Mouse (Mus musculus) limb, embryonic 14.5 days (tissue): ENCODE results near the gene Inhbe. TPM values are rescaled to one million over a fixed set of nuclear protein-coding genes. Genes with fewer than 3 reads are reported as not detected.
"Not testable (repeated sequence)": the region's sequence is repeated elsewhere in the genome, so short reads cannot be mapped to it uniquely, and the experiment has no call there.

Source experiments
- ATAC-seq: fragments of 200-750 bp; cut with Nextera tagmentation; 2 replicates; pipeline ENCODE4 v1.8.0; 2017; ENCODE audit warnings: low read depth, moderate number of reproducible peaks, moderate TSS enrichment; ENCODE audit not compliant: low FRiP score
- DNase-seq: peaks from one replicate; pipeline ENCODE4 v3.0.0-alpha.2; 2015; ENCODE audit warnings: low spot score
- H3K27ac ChIP-seq: fragments of 300-500 bp; sonication (generic); replicated peaks from 2 replicates; pipeline ENCODE4 v1.5.1; 2014; ENCODE audit warnings: low read depth, mild to moderate bottlenecking, low read length, moderate library complexity, mixed read lengths
- H3K27me3 ChIP-seq: fragments of 300-500 bp; sonication (generic); 2 replicates; pipeline ENCODE4 v1.6.1; 2014; ENCODE audit warnings: low read length, mixed read lengths; ENCODE audit not compliant: control insufficient read depth, insufficient read depth
- H3K36me3 ChIP-seq: fragments of 300-500 bp; sonication (generic); 2 replicates; pipeline ENCODE4 v1.6.1; 2014; ENCODE audit warnings: mild to moderate bottlenecking, low read length, moderate library complexity, mixed read lengths; ENCODE audit not compliant: control insufficient read depth, insufficient read depth
- H3K4me1 ChIP-seq: fragments of 300-500 bp; sonication (generic); 2 replicates; pipeline ENCODE4 v1.6.1; 2014; ENCODE audit warnings: antibody characterized with exemption, low read length, mixed read lengths; ENCODE audit not compliant: control insufficient read depth, insufficient read depth
- H3K4me2 ChIP-seq: fragments of 300-500 bp; sonication (generic); replicated peaks from 2 replicates; pipeline ENCODE4 v1.6.1; 2014; ENCODE audit warnings: low read depth, mild to moderate bottlenecking, low read length, moderate library complexity; ENCODE audit not compliant: severe bottlenecking
- H3K4me3 ChIP-seq: fragments of 300-500 bp; sonication (generic); replicated peaks from 2 replicates; pipeline ENCODE4 v1.5.1; 2014; ENCODE audit warnings: low read length
- H3K9ac ChIP-seq: fragments of 300-500 bp; sonication (generic); 2 replicates; pipeline ENCODE4 v1.6.1; 2014; ENCODE audit warnings: mild to moderate bottlenecking, low read depth, low read length, moderate library complexity; ENCODE audit not compliant: severe bottlenecking
- H3K9me3 ChIP-seq: fragments of 300-500 bp; sonication (generic); 2 replicates; pipeline ENCODE4 v1.6.1; 2016; ENCODE audit warnings: low read length; ENCODE audit not compliant: control insufficient read depth
- POLR2A ChIP-seq: fragments of 200-500 bp; IDR thresholded peaks from 2 replicates; pipeline ENCODE4 v1.8.0; 2012; ENCODE audit warnings: inconsistent platforms, mild to moderate bottlenecking, moderate library complexity, borderline replicate concordance; ENCODE audit not compliant: insufficient read depth, insufficient read length; ENCODE audit errors: extremely low read depth
- WGBS: fragments of 180-500 bp; shearing (Covaris S2); extraction: QIAGEN DNeasy Blood & Tissue Kit; methylation state at CpG from one replicate; pipeline ENCODE4 v1.1.7; 2014; 5-methylcytosine and 5-hydroxymethylcytosine counted together
- polyA plus RNA-seq, 2 experiments: library from polyadenylated mRNA; depleted of rRNA in 1 of 2; stranded (reverse) in 1 of 2; unstranded in 1 of 2; fragments of >200 nt; fragmentation: Nextera tagmentation in 1 of 2; extraction: Ambion mirVana in 1 of 2; gene quantifications; 2 replicates each; pipeline versions ENCODE4 v1.2.1 to v1.2.3; 2012 to 2014

The Inhbe gene
- polyA plus RNA-seq, 2 experiments: not detected

DNA sequence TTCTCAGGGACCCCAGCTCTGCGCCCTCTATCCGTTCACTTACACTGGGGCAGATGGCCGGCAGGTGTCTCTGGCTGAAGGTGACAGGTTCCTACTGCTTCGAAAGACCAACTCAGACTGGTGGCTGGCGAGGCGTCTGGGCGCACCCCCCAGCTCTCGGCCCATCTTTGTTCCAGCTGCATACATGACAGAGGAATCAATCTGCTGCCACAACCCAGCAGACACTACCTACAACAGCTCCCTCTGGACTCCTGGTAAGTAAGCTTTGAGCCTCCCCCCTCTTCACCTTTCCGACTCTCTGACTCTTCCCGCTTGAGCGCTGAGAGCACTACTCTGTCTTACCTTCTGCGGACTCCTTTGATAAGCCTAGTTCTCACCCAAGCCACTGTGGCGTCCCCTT is 32.0 kb downstream of the Inhbe start:
- DNase-seq (no peak), ATAC-seq (no peak)
- Histone ChIP-seq H3K4me2 (no peak overlapping the region), H3K4me3 (no peak overlapping the region), H3K4me1 (peaks cover 8% of the 10 kb centered on the region; the same call in 1 of the 2 replicates), H3K27me3 (peaks cover 15% of the 10 kb centered on the region), H3K9ac (no peak overlapping the region), H3K36me3 (no peaks in the 10 kb centered on the region), H3K9me3 (no peaks in the 10 kb centered on the region), H3K27ac (no peak overlapping the region)
- 51% methylated on average over 13 of the region's 13 CpGs for WGBS
- TF ChIP-seq POLR2A: no peak

DNA sequence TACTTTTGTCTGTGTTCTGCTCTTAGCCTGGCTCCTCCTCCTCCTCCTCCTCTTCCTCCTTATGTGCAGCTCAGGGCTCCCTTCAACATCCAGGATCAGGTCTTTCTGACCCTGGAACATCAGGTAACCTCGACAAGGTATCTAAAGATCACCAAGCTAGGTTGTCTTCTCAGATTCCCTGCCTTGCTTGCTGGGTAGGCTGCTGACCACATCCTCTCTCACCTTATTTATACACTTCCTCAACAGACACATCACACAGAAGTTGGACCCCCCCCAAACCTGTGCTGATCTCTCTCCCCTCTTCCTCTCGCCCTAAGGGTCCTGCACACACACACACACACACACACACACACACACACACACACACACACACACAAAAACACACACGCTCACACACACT is 32.6 kb downstream of the Inhbe start, which contains the start of gene Arhgap9:
Arhgap9 (plus strand) TSS at position 344 of the 400 bp plus-strand sequence.
- WGBS: 73% methylated on average over 3 of the region's 3 CpGs

DNA sequence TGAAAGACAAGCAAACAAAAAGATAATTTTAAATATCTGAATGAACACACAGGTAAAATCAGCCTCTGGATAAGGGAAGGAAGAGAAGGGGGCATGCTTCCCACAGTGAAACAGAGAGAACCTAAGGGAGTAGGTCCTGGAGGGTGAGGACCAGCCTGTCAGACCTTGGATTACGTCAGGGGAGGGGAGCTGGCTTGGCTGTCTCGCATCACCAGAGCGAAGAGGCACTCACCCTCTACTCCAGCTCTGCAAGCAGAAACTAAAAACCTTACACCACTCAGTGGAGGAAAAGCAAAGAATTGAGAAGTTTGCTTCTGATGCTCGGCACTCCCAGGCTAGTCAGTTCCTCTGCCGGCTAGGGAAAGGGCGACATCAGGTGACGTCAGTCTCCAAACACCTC is 34.2 kb downstream of the Inhbe start:
- Histone ChIP-seq H3K4me1 (no peaks in the 10 kb centered on the region), H3K9ac (no peak overlapping the region), H3K4me2 (no peak overlapping the region), H3K9me3 (no peaks in the 10 kb centered on the region), H3K27me3 (no peaks in the 10 kb centered on the region), H3K36me3 (no peaks in the 10 kb centered on the region), H3K4me3 (no peak overlapping the region), H3K27ac (no peak overlapping the region)
- DNase-seq (no peak), ATAC-seq (no peak)
- TF ChIP-seq POLR2A: no peak
- 68% methylated on average over 7 of the region's 7 CpGs for WGBS

More for the DNA sequence above, 32.6 kb downstream of the Inhbe start, which contains the start of gene Arhgap9:
- H3K4me1 ChIP-seq: peaks cover 8% of the 10 kb centered on the region; the same call in 1 of the 2 replicates
- H3K27ac ChIP-seq: no peak within 1 kb of the TSS
- no peak within 1 kb of the TSS for H3K9ac ChIP-seq
- peaks cover 10% of the 10 kb centered on the region for H3K27me3 ChIP-seq
- no peak within 1 kb of the TSS for H3K4me3 ChIP-seq
- DNase-seq: no peak
- H3K4me2 ChIP-seq: no peak within 1 kb of the TSS
- H3K36me3 ChIP-seq: no peaks in the 10 kb centered on the region
- no peak for ATAC-seq
- H3K9me3 ChIP-seq: no peaks in the 10 kb centered on the region
- no peak for TF ChIP-seq POLR2A

DNA sequence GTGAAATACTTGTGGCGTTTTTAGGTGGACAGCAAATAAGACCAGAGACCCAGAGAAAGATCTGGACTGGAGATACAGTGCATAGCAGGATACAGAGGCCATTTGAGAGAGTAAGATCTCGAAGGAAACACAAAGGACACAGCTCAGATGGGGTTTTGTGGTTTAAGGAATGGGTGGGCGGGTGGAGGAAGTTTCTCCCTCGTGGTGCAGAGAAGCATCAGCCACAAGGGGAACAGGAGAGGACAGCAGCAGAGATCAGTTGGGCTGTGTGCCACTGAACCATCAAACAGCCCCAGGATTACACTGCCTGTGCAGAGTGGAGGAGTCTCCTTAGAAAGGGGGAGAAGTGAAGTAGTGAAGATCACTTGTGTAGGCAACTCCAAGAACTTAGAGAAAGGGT is 36.2 kb downstream of the Inhbe start:
- Histone ChIP-seq H3K4me2 (no peak overlapping the region), H3K27me3 (no peaks in the 10 kb centered on the region), H3K4me3 (no peak overlapping the region), H3K9me3 (no peaks in the 10 kb centered on the region), H3K36me3 (no peaks in the 10 kb centered on the region), H3K9ac (no peak overlapping the region), H3K27ac (no peak overlapping the region), H3K4me1 (no peaks in the 10 kb centered on the region)
- WGBS: 41% methylated on average over 4 of the region's 4 CpGs
- ATAC-seq (no peak), DNase-seq (no peak)
- no peak for TF ChIP-seq POLR2A

DNA sequence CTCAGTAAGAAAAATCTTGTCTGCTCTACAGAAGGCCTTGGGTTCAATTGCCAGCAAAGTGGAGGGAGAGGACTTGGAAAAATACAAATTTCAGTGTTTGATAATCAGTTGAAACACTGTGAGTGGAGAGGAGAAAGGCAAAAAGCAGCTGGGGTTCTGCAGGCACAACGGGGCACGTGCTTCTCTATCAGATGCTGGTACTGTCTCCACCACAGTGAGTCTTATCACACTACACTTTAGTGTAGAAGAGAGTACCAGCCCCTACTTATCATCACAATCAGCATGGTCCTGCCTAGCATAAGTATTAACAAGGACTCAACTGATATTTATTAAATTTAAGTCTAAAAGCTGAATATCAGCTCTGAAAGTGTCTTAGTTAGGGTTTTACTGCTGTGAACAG is 36.9 kb downstream of the Inhbe start:
- no peak for DNase-seq
- no peaks in the 10 kb centered on the region for H3K9me3 ChIP-seq

DNA sequence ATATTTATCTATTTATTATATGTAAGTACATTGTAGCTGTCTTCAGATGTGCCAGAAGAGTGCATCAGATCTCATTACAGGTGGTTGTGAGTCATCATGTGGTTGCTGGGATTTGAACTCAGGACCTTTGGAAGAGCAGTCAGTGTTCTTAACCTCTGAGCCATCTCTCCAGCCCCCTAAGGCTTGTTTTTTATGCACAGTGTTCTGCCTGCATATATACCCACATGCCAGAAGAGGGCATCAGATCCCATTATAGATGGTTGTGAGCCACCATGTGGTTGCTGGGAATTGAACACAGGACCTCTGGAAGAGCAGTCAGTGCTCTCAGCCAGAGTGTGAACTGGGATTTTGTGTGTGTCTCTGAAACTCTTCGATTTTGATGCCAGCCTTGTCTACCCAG is 39.3 kb downstream of the Inhbe start:
- H3K9ac ChIP-seq, H3K27ac ChIP-seq, H3K4me1 ChIP-seq, H3K4me3 ChIP-seq, H3K4me2 ChIP-seq, ATAC-seq, H3K27me3 ChIP-seq, H3K36me3 ChIP-seq, H3K9me3 ChIP-seq, DNase-seq: not testable (repeated sequence)
- WGBS: 83% methylated on average over 1 of the region's 1 CpGs

More for the DNA sequence above, 36.9 kb downstream of the Inhbe start:
- WGBS: 77% methylated on average over 2 of the region's 2 CpGs
- Histone ChIP-seq H3K4me2 (no peak overlapping the region), H3K27ac (no peak overlapping the region), H3K36me3 (no peaks in the 10 kb centered on the region), H3K27me3 (no peaks in the 10 kb centered on the region), H3K4me3 (no peak overlapping the region), H3K9ac (no peak overlapping the region), H3K4me1 (no peaks in the 10 kb centered on the region)
- TF ChIP-seq POLR2A: no peak
- no peak for ATAC-seq

DNA sequence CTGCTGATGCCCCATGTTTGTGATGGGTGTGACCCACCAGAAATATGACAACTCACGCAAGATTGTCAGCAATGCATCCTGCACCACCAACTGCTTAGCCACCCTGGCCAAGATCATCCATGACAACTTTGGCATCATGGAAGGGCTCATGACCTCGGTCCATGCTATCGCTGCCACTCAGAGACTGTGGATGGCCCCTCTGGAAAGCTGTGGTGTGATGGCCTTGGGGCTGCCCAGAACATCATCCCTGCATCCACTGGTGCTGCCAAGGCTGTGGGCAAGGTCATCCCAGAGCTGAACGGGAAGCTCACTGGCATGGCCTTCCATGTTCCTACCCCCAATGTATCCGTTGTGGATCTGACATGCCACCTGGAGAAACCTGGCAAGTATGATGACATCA is 40.7 kb downstream of the Inhbe start:
- ATAC-seq, H3K27me3 ChIP-seq, H3K9me3 ChIP-seq, H3K4me3 ChIP-seq, H3K4me1 ChIP-seq, H3K36me3 ChIP-seq, DNase-seq, H3K4me2 ChIP-seq, H3K27ac ChIP-seq, H3K9ac ChIP-seq: not testable (repeated sequence)
- WGBS: 93% methylated on average over 5 of the region's 5 CpGs
